In the genomic region with DNA sequence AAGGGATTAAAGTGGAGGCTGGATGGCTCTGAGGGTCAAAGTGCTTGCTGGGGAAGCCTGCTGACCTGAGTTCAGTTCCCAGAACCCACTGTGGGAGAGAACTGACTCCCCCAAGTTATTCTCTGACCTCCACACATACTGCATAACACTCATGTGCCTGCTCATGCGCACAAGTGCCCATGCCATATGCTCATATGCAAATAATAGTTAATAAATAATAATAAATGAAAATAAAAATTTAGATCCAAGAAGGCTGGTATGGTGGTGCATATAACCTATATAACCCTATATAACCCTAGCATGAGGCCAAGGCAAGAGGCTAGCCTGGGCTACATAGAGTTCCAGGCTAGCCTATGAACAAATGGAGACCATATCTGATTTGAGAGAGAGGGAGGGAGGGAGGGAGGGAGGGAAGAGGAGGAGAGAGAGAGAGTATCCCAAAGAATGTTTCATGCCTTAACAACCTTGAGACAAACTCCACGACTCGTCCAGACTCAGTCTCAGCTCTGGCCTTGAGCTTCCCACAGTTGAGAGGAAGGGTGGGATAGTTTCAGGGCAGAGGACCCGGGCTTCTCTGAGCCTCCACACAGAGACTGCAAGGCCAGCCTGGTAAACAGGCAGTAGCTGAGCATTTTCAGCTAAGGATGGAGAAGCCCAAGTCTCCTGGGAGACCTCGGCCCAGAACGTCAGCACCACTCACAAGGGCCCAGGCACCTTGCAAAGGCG, we compare ENCODE assay signal across 15 mouse cellular contexts. TPM values are rescaled to one million over a fixed set of nuclear protein-coding genes. Genes with fewer than 3 reads are reported as not detected.
DNase-seq lines count a peak whose midpoint lies in the region; ATAC-seq and TF ChIP-seq lines count a peak whose summit lies in the region.
"Had no signal": no experiment of that assay in that cellular context is flagged by ENCODE, and none has a peak within 500 bp of the region (broad histone marks: within the 10 kb centered on the region; RNA-seq: fewer than 3 reads in every experiment).

No protein-coding gene starts in this region.

- H3K9me3 ChIP-seq in heart, embryonic 16.5 days (replicated peaks; ENCODE audit: control insufficient read depth, low read length) = no peaks in the 10 kb centered on the region
- no peaks in the 10 kb centered on the region for H3K9me3 ChIP-seq in ES-E14 (ENCODE audit: control insufficient read depth, insufficient read depth, low read depth, low read length)
- no peaks in the 10 kb centered on the region for H3K9me3 ChIP-seq in liver, embryonic 14.5 days (ENCODE audit: control insufficient read depth, low read length)
- H3K9me3 ChIP-seq in embryonic facial prominence, embryonic 10.5 days = no peaks in the 10 kb centered on the region
- H3K9me3 ChIP-seq: limb, embryonic 13.5 days had no signal

- no peak overlapping the region for H3K27ac ChIP-seq in heart, embryonic 16.5 days (ENCODE audit: low read length)
- peak overlapping the region; percentile 3; the same call in 1 of the 2 replicates for H3K27ac ChIP-seq in ES-E14 (ENCODE audit: insufficient read depth, low read depth, low read length, poor library complexity, severe bottlenecking)
- H3K27ac ChIP-seq in liver, embryonic 14.5 days = peak overlapping the region; percentile 13; the same call in 1 of the 2 replicates
- no peak overlapping the region for H3K27ac ChIP-seq in embryonic facial prominence, embryonic 10.5 days (replicated peaks)
- H3K27ac ChIP-seq: hindbrain, postnatal 0 days; limb, embryonic 13.5 days had no signal

- TF ChIP-seq CTCF in liver, embryonic 14.5 days (IDR thresholded peaks at IDR 0.05; ENCODE audit: low read depth) = no peak

- ATAC-seq in heart, embryonic 16.5 days (replicated peaks; ENCODE audit: extremely low read depth, insufficient read depth, low FRiP score) = no peak
- peak; percentile 29 for ATAC-seq in liver, embryonic 14.5 days (ENCODE audit: insufficient read depth)
- ATAC-seq: hindbrain, postnatal 0 days had no signal

- DNase-seq in heart, postnatal 14 days = no peak
- peak; percentile 36 for DNase-seq in CD4-positive helper T cell, adult 2 months (ENCODE audit: low read depth, low spot score)
- no peak for DNase-seq in ES-E14 (ENCODE audit: low read depth, low spot score)
- DNase-seq in liver, embryonic 14.5 days (ENCODE audit: low read depth in 3 of 3, low spot score in 3 of 3) = no peak
- no peak for DNase-seq in adrenal gland, postnatal 4 days (ENCODE audit: low spot score in 2 of 2)
- DNase-seq in thymus, postnatal 0 days (ENCODE audit: low spot score) = no peak
- no peak for DNase-seq in embryonic facial prominence, embryonic 10.5 days (ENCODE audit: low spot score)
- DNase-seq: adrenal gland, postnatal 25 days; cerebellum, adult 18-20 months; kidney, postnatal 14 days; right cerebral cortex, postnatal 25 days had no signal

- no peak overlapping the region; the same call in 1 of the 2 replicates for H3K9ac ChIP-seq in heart, embryonic 16.5 days (ENCODE audit: low read length)
- H3K9ac ChIP-seq in ES-E14 (ENCODE audit: insufficient read depth, low read depth, low read length, poor library complexity, severe bottlenecking) = peak overlapping the region; percentile 59
- peak overlapping the region; percentile 51 for H3K9ac ChIP-seq in liver, embryonic 14.5 days (replicated peaks)
- H3K9ac ChIP-seq: limb, embryonic 13.5 days had no signal

- H3K36me3 ChIP-seq in heart, embryonic 16.5 days (ENCODE audit: control insufficient read depth, insufficient read depth) = no peaks in the 10 kb centered on the region
- H3K36me3 ChIP-seq in ES-E14 (ENCODE audit: control insufficient read depth, insufficient read depth, low read length, poor library complexity, severe bottlenecking) = no peaks in the 10 kb centered on the region
- no peaks in the 10 kb centered on the region for H3K36me3 ChIP-seq in liver, embryonic 14.5 days (replicated peaks; ENCODE audit: control insufficient read depth, insufficient read depth, low read depth)
- H3K36me3 ChIP-seq in embryonic facial prominence, embryonic 10.5 days (replicated peaks) = no peaks in the 10 kb centered on the region
- H3K36me3 ChIP-seq: limb, embryonic 13.5 days had no signal

- H3K27me3 ChIP-seq in heart, embryonic 16.5 days (ENCODE audit: control insufficient read depth, insufficient read depth, low read length) = no peaks in the 10 kb centered on the region
- no peaks in the 10 kb centered on the region for H3K27me3 ChIP-seq in liver, embryonic 14.5 days (ENCODE audit: control insufficient read depth, insufficient read depth, low read length)
- H3K27me3 ChIP-seq in embryonic facial prominence, embryonic 10.5 days (replicated peaks; ENCODE audit: low read depth, poor library complexity, severe bottlenecking) = no peaks in the 10 kb centered on the region
- H3K27me3 ChIP-seq: limb, embryonic 13.5 days had no signal

- H3K4me1 ChIP-seq in heart, embryonic 16.5 days (ENCODE audit: control insufficient read depth, insufficient read depth, low read length) = no peaks in the 10 kb centered on the region
- H3K4me1 ChIP-seq in ES-E14 (ENCODE audit: control insufficient read depth in 2 of 2, insufficient read depth in 2 of 2, low read length in 2 of 2, poor library complexity in 1 of 2) = peaks cover 3 to 15% of the 10 kb centered on the region in 2 experiments; a peak in 1 of 4 replicates
- H3K4me1 ChIP-seq in liver, embryonic 14.5 days (replicated peaks; ENCODE audit: control insufficient read depth in 2 of 2, insufficient read depth in 2 of 2, low read length in 1 of 2) = peaks cover 3 to 21% of the 10 kb centered on the region in 2 experiments; a peak in 3 of 4 replicates
- H3K4me1 ChIP-seq in embryonic facial prominence, embryonic 10.5 days = peaks cover 16% of the 10 kb centered on the region

- peak overlapping the region; percentile 32 for H3K4me3 ChIP-seq in heart, embryonic 16.5 days (ENCODE audit: low read length)
- peak overlapping the region; percentile 40 to 44; a peak in 2 of 4 replicates for H3K4me3 ChIP-seq in ES-E14 (ENCODE audit: insufficient read depth in 1 of 2, low read depth in 1 of 2, low read length in 2 of 2, poor library complexity in 1 of 2, severe bottlenecking in 1 of 2)
- H3K4me3 ChIP-seq in liver, embryonic 14.5 days (ENCODE audit: insufficient read depth in 1 of 2, low read depth in 2 of 2, low read length in 2 of 2) = peak overlapping the region; percentile 19 to 38
- H3K4me3 ChIP-seq in embryonic facial prominence, embryonic 10.5 days = no peak overlapping the region
- H3K4me3 ChIP-seq: limb, embryonic 13.5 days had no signal

- WGBS in heart, embryonic 16.5 days = 69% methylated on average over 7 of the region's 7 CpGs
- WGBS in liver, embryonic 14.5 days (ENCODE audit: insufficient replicate concordance) = 23% methylated on average over 7 of the region's 7 CpGs
- WGBS in embryonic facial prominence, embryonic 10.5 days = 84% methylated on average over 7 of the region's 7 CpGs

- no peak overlapping the region for H3K4me2 ChIP-seq in heart, embryonic 16.5 days (ENCODE audit: low read depth, low read length)
- peak overlapping the region; percentile 51 for H3K4me2 ChIP-seq in liver, embryonic 14.5 days (ENCODE audit: low read depth)
- H3K4me2 ChIP-seq: limb, embryonic 13.5 days had no signal

- in situ Hi-C loops in ES-E14 (cut with MboI; ENCODE audit: low sequenced_read_pairs in 2 of 2, unreplicated experiment in 2 of 2) = no loop called here

- TF ChIP-seq EP300 in liver, embryonic 14.5 days (IDR thresholded peaks at IDR 0.05; ENCODE audit: low read depth) = no peak

- intact Hi-C loops in heart, postnatal 14 days (cut with DNase I) = no loop called here

RNA-seq across cellular contexts. Expression of a gene that starts 2.7 kb away (rescaled TPM):
- polyA plus RNA-seq in heart, embryonic 16.5 days (2015; fragmentation: Nextera tagmentation; extraction: Ambion mirVana) = 10.1 and 29.8 TPM in 2 replicates
- 1 to 10 TPM; 2.3 to 6.4 TPM for total RNA-seq in heart, postnatal 14 days (2021)
- 0.31 and 1.3 TPM in 2 replicates for total RNA-seq in ES-E14 (2012; rRNA removed)
- 8.8 and 10.9 TPM in 2 replicates for polyA plus RNA-seq in liver, embryonic 14.5 days (2012; rRNA removed)
- 11.2 and 12.5 TPM in 2 replicates for polyA plus RNA-seq in liver, embryonic 14.5 days (2014; fragmentation: Nextera tagmentation; extraction: Ambion mirVana)
- total RNA-seq in adrenal gland, postnatal 4 days (2021) = 1 to 10 TPM; 3.2 to 4.3 TPM
- polyA plus RNA-seq in thymus, postnatal 0 days (2015; fragmentation: Nextera tagmentation; extraction: Ambion mirVana) = 205 and 252 TPM in 2 replicates
- 0.58 and 0.83 TPM in 2 replicates for polyA plus RNA-seq in embryonic facial prominence, embryonic 10.5 days (2016; fragmentation: Nextera tagmentation; extraction: Ambion mirVana)

RNA-seq across cellular contexts. Expression of a gene that starts 29.4 kb away (rescaled TPM):
- polyA plus RNA-seq in heart, embryonic 16.5 days (2015; fragmentation: Nextera tagmentation; extraction: Ambion mirVana) = 22.4 and 22.5 TPM in 2 replicates
- 10 to 100 TPM; 10.5 to 12.5 TPM for total RNA-seq in heart, postnatal 14 days (2021)
- 3.3 and 7.1 TPM in 2 replicates for total RNA-seq in ES-E14 (2012; rRNA removed)
- polyA plus RNA-seq in liver, embryonic 14.5 days (2012; rRNA removed) = 0.94 and 1.1 TPM in 2 replicates
- 1.1 and 1.4 TPM in 2 replicates for polyA plus RNA-seq in liver, embryonic 14.5 days (2014; fragmentation: Nextera tagmentation; extraction: Ambion mirVana)
- 10 to 100 TPM; 24.5 to 25.2 TPM for total RNA-seq in adrenal gland, postnatal 4 days (2021)
- polyA plus RNA-seq in thymus, postnatal 0 days (2015; fragmentation: Nextera tagmentation; extraction: Ambion mirVana) = 6.1 and 7.0 TPM in 2 replicates
- 72.7 and 83.3 TPM in 2 replicates for polyA plus RNA-seq in embryonic facial prominence, embryonic 10.5 days (2016; fragmentation: Nextera tagmentation; extraction: Ambion mirVana)
- total RNA-seq: monocyte, adult 5-6 weeks had no signal

RNA-seq across cellular contexts. Expression of a gene that starts 57.2 kb away (rescaled TPM):
- polyA plus RNA-seq in heart, embryonic 16.5 days (2015; fragmentation: Nextera tagmentation; extraction: Ambion mirVana) = 118 and 136 TPM in 2 replicates
- 100 to 1,000 TPM; 140 to 145 TPM for total RNA-seq in heart, postnatal 14 days (2021)
- 78.4 and 80.1 TPM in 2 replicates for total RNA-seq in ES-E14 (2012; rRNA removed)
- 46.2 and 64.9 TPM in 2 replicates for polyA plus RNA-seq in liver, embryonic 14.5 days (2012; rRNA removed)
- polyA plus RNA-seq in liver, embryonic 14.5 days (2014; fragmentation: Nextera tagmentation; extraction: Ambion mirVana) = 100 and 103 TPM in 2 replicates
- 100 to 1,000 TPM; 417 to 454 TPM for total RNA-seq in adrenal gland, postnatal 4 days (2021)
- 146 and 152 TPM in 2 replicates for polyA plus RNA-seq in thymus, postnatal 0 days (2015; fragmentation: Nextera tagmentation; extraction: Ambion mirVana)
- 99.7 and 103 TPM in 2 replicates for polyA plus RNA-seq in embryonic facial prominence, embryonic 10.5 days (2016; fragmentation: Nextera tagmentation; extraction: Ambion mirVana)

RNA-seq across cellular contexts. Expression of a gene that starts 57.4 kb away (rescaled TPM):
- polyA plus RNA-seq in heart, embryonic 16.5 days (2015; fragmentation: Nextera tagmentation; extraction: Ambion mirVana) = 31.6 TPM in 2 replicates
- 10 to 100 TPM; 15.6 to 16.9 TPM for total RNA-seq in heart, postnatal 14 days (2021)
- 78.0 and 100 TPM in 2 replicates for total RNA-seq in ES-E14 (2012; rRNA removed)
- 11.6 and 15.0 TPM in 2 replicates for polyA plus RNA-seq in liver, embryonic 14.5 days (2012; rRNA removed)
- 12.7 and 15.9 TPM in 2 replicates for polyA plus RNA-seq in liver, embryonic 14.5 days (2014; fragmentation: Nextera tagmentation; extraction: Ambion mirVana)
- total RNA-seq in adrenal gland, postnatal 4 days (2021) = 10 to 100 TPM; 48.2 to 53.9 TPM
- polyA plus RNA-seq in thymus, postnatal 0 days (2015; fragmentation: Nextera tagmentation; extraction: Ambion mirVana) = 29.4 and 34.4 TPM in 2 replicates
- polyA plus RNA-seq in embryonic facial prominence, embryonic 10.5 days (2016; fragmentation: Nextera tagmentation; extraction: Ambion mirVana) = 79.0 and 80.9 TPM in 2 replicates

Comparison
In these comparisons a context has a peak if more than half of its experiments do, and no peak if none do; other contexts are left out.
1. H3K27ac ChIP-seq: peak in ES-E14 (single experiment) and liver, embryonic 14.5 days (single experiment); none in heart, embryonic 16.5 days (single experiment) and embryonic facial prominence, embryonic 10.5 days (single experiment).